Mouse (Mus musculus) limb, embryonic 15.5 days (tissue): ENCODE measurements around the gene Ephx3. TPM values are rescaled to one million over a fixed set of nuclear protein-coding genes. Genes with fewer than 3 reads are reported as not detected.

Source experiments
- ATAC-seq: fragments of 200-750 bp; cut with Nextera tagmentation; 2 replicates; pipeline ENCODE4 v1.8.0; 2017; ENCODE audit warnings: low read depth, moderate TSS enrichment; ENCODE audit not compliant: insufficient number of reproducible peaks, low FRiP score, low TSS enrichment
- H3K27ac ChIP-seq: fragments of 300-500 bp; sonication (generic); 2 replicates; pipeline ENCODE4 v1.5.1; 2015; ENCODE audit warnings: moderate library complexity, mild to moderate bottlenecking, inconsistent platforms
- H3K27me3 ChIP-seq: fragments of 300-500 bp; sonication (generic); 2 replicates; pipeline ENCODE4 v1.6.1; 2015; ENCODE audit warnings: inconsistent platforms
- H3K36me3 ChIP-seq: fragments of 300-500 bp; sonication (generic); 2 replicates; pipeline ENCODE4 v1.6.1; 2015; ENCODE audit warnings: inconsistent platforms
- H3K4me1 ChIP-seq: fragments of 300-500 bp; sonication (generic); 2 replicates; pipeline ENCODE4 v1.6.1; 2015; ENCODE audit warnings: inconsistent platforms
- H3K4me2 ChIP-seq: fragments of 300-500 bp; sonication (generic); 2 replicates; pipeline ENCODE4 v1.6.1; 2015; ENCODE audit warnings: mild to moderate bottlenecking, inconsistent platforms
- H3K4me3 ChIP-seq: fragments of 300-500 bp; sonication (generic); 2 replicates; pipeline ENCODE4 v1.5.1; 2015; ENCODE audit warnings: mild to moderate bottlenecking, inconsistent platforms
- H3K9ac ChIP-seq: fragments of 300-500 bp; sonication (generic); 2 replicates; pipeline ENCODE4 v1.6.1; 2015; ENCODE audit warnings: inconsistent platforms
- H3K9me3 ChIP-seq: fragments of 300-500 bp; sonication (generic); 2 replicates; pipeline ENCODE4 v1.6.1; 2016; ENCODE audit warnings: inconsistent platforms
- WGBS: fragments of 180-500 bp; shearing (Covaris S2); methylation state at CpG from one replicate; pipeline ENCODE4 v1.1.7; 2015; 5-methylcytosine and 5-hydroxymethylcytosine counted together
- polyA plus RNA-seq: library from polyadenylated mRNA; unstranded; fragments of >200 nt; fragmentation: Nextera tagmentation; extraction: Ambion mirVana; gene quantifications from 2 replicates; pipeline ENCODE4 v1.2.1, GENCODE M21; 2015

Gene Ephx3
- polyA plus RNA-seq, 1 experiment from 2014 or later = 19.0 TPM

- Histone ChIP-seq H3K27ac (0 out of 2 replicates have a peak overlapping the region, but pooled peaks have one; percentile 6), H3K4me2 (no peak overlapping the region), H3K9me3 (no peaks in the 10 kb centered on the region), H3K4me1 (peaks cover 25% of the 10 kb centered on the region), H3K9ac (no peak overlapping the region), H3K27me3 (no peaks in the 10 kb centered on the region), H3K4me3 (no peak overlapping the region), H3K36me3 (no peaks in the 10 kb centered on the region)
- no peak for ATAC-seq
- WGBS = 56% methylated on average over 4 of the region's 4 CpGs
Observed at GRCm38 (mm10) chr17:32169518-32170225, 19.7 kb downstream of the Ephx3 start.

GRCm38 (mm10) chr17:32166687-32167086 is 22.7 kb downstream of the Ephx3 start, which contains the start of gene Notch3:
TSS of gene Notch3 (minus strand) at chr17:32166852.
- Histone ChIP-seq H3K4me2 (peak within 1 kb of the TSS; percentile 85), H3K4me3 (peak within 1 kb of the TSS; percentile 74), H3K36me3 (no peaks in the 10 kb centered on the region), H3K4me1 (peaks cover 42% of the 10 kb centered on the region), H3K27ac (peak within 1 kb of the TSS; percentile 90), H3K27me3 (no peaks in the 10 kb centered on the region), H3K9ac (peak within 1 kb of the TSS; percentile 66), H3K9me3 (no peaks in the 10 kb centered on the region)
- ATAC-seq = peak; percentile 59; the same call in 1 of the 2 replicates
- under 1% methylated on average over 26 of the region's 39 CpGs for WGBS

GRCm38 (mm10) chr17:32165803-32166595 is 23.4 kb downstream of the Ephx3 start:
- Histone ChIP-seq H3K4me2 (peak overlapping the region; percentile 85), H3K9me3 (no peaks in the 10 kb centered on the region), H3K36me3 (0 out of 2 replicates have a peak, but pooled peaks cover under 1% of the 10 kb centered on the region), H3K9ac (peak overlapping the region; percentile 66), H3K27ac (peak overlapping the region; percentile 90), H3K27me3 (no peaks in the 10 kb centered on the region), H3K4me1 (peaks cover 42% of the 10 kb centered on the region), H3K4me3 (peak overlapping the region; percentile 74)
- WGBS = under 1% methylated on average over 36 of the region's 43 CpGs
- ATAC-seq = peak; percentile 49

GRCm38 (mm10) chr17:32165266-32165802 is 24.0 kb downstream of the Ephx3 start:
- H3K9ac ChIP-seq = peak overlapping the region; percentile 66
- peaks cover 42% of the 10 kb centered on the region for H3K4me1 ChIP-seq
- 2% methylated on average over 9 of the region's 9 CpGs for WGBS
- 0 out of 2 replicates have a peak, but pooled peaks cover 6% of the 10 kb centered on the region for H3K36me3 ChIP-seq
- peak overlapping the region; percentile 74 for H3K4me3 ChIP-seq
- peak overlapping the region; percentile 85 for H3K4me2 ChIP-seq
- no peaks in the 10 kb centered on the region for H3K27me3 ChIP-seq
- peak overlapping the region; percentile 90 for H3K27ac ChIP-seq
- ATAC-seq = peak; percentile 35
- H3K9me3 ChIP-seq = no peaks in the 10 kb centered on the region

- ATAC-seq = no peak
- H3K27me3 ChIP-seq = no peaks in the 10 kb centered on the region
- 0 out of 2 replicates have a peak, but pooled peaks cover 6% of the 10 kb centered on the region for H3K36me3 ChIP-seq
- H3K4me1 ChIP-seq = peaks cover 42% of the 10 kb centered on the region
- H3K4me3 ChIP-seq = no peak overlapping the region
- H3K9me3 ChIP-seq = no peaks in the 10 kb centered on the region
- H3K4me2 ChIP-seq = peak overlapping the region; percentile 85; the same call in 1 of the 2 replicates
- H3K9ac ChIP-seq = no peak overlapping the region
- peak overlapping the region; percentile 90 for H3K27ac ChIP-seq
Observed at GRCm38 (mm10) chr17:32164780-32165179, 24.6 kb downstream of the Ephx3 start.

- Histone ChIP-seq H3K4me1 (peaks cover 42% of the 10 kb centered on the region), H3K27me3 (no peaks in the 10 kb centered on the region), H3K9me3 (no peaks in the 10 kb centered on the region), H3K36me3 (0 out of 2 replicates have a peak, but pooled peaks cover 6% of the 10 kb centered on the region), H3K27ac (peak overlapping the region; percentile 67), H3K9ac (no peak overlapping the region), H3K4me3 (no peak overlapping the region), H3K4me2 (0 out of 2 replicates have a peak overlapping the region, but pooled peaks have one; percentile 19)
- 51% methylated on average over 6 of the region's 6 CpGs for WGBS
- peak; percentile 3; the same call in 1 of the 2 replicates for ATAC-seq
Observed at GRCm38 (mm10) chr17:32163910-32164650, 25.3 kb downstream of the Ephx3 start.

GRCm38 (mm10) chr17:32162112-32162850 is 27.1 kb downstream of the Ephx3 start:
- Histone ChIP-seq H3K27ac (peak overlapping the region; percentile 51; the same call in 1 of the 2 replicates), H3K9me3 (no peaks in the 10 kb centered on the region), H3K9ac (peak overlapping the region; percentile 29; the same call in 1 of the 2 replicates), H3K36me3 (peaks cover 18% of the 10 kb centered on the region), H3K4me2 (peak overlapping the region; percentile 91), H3K4me3 (peak overlapping the region; percentile 46), H3K4me1 (peaks cover 42% of the 10 kb centered on the region), H3K27me3 (no peaks in the 10 kb centered on the region)
- ATAC-seq = 0 out of 2 replicates have a peak, but pooled peaks have one; percentile 22
- WGBS = 2% methylated on average over 57 of the region's 58 CpGs

GRCm38 (mm10) chr17:32160882-32161281 is 28.5 kb downstream of the Ephx3 start:
- no peak overlapping the region for H3K4me3 ChIP-seq
- no peak overlapping the region for H3K4me2 ChIP-seq
- H3K36me3 ChIP-seq = peaks cover 30% of the 10 kb centered on the region
- no peak overlapping the region for H3K27ac ChIP-seq
- peaks cover 33% of the 10 kb centered on the region for H3K4me1 ChIP-seq
- H3K27me3 ChIP-seq = no peaks in the 10 kb centered on the region
- H3K9me3 ChIP-seq = no peaks in the 10 kb centered on the region
- no peak overlapping the region for H3K9ac ChIP-seq
- no peak for ATAC-seq
- 64% methylated on average over 4 of the region's 4 CpGs for WGBS

- Histone ChIP-seq H3K4me3 (no peak overlapping the region), H3K9ac (no peak overlapping the region), H3K36me3 (peaks cover 49% of the 10 kb centered on the region), H3K27me3 (no peaks in the 10 kb centered on the region), H3K4me2 (no peak overlapping the region), H3K9me3 (no peaks in the 10 kb centered on the region), H3K4me1 (peaks cover 15% of the 10 kb centered on the region), H3K27ac (no peak overlapping the region)
- no peak for ATAC-seq
- WGBS = 91% methylated on average over 13 of the region's 13 CpGs
Observed at GRCm38 (mm10) chr17:32158841-32159240, 30.5 kb downstream of the Ephx3 start.

GRCm38 (mm10) chr17:32146718-32147117 is 42.6 kb downstream of the Ephx3 start:
- H3K9me3 ChIP-seq = no peaks in the 10 kb centered on the region
- 89% methylated on average over 8 of the region's 8 CpGs for WGBS
- H3K4me2 ChIP-seq = no peak overlapping the region
- no peak overlapping the region for H3K27ac ChIP-seq
- no peaks in the 10 kb centered on the region for H3K27me3 ChIP-seq
- no peak for ATAC-seq
- H3K4me3 ChIP-seq = no peak overlapping the region
- no peak overlapping the region for H3K9ac ChIP-seq
- H3K36me3 ChIP-seq = peaks cover 79% of the 10 kb centered on the region
- peaks cover 4% of the 10 kb centered on the region; the same call in 1 of the 2 replicates for H3K4me1 ChIP-seq
